Mouse (Mus musculus): ENCODE measurements around the gene Ptp4a2. TPM values are rescaled to one million over a fixed set of nuclear protein-coding genes. Genes with fewer than 3 reads are reported as not detected.
"Not testable (repeated sequence)": the region's sequence is repeated elsewhere in the genome, so short reads cannot be mapped to it uniquely, and the experiment has no call there.

The Ptp4a2 gene
- total RNA-seq, 1 experiment from 2014 or later = 401 TPM

DNA sequence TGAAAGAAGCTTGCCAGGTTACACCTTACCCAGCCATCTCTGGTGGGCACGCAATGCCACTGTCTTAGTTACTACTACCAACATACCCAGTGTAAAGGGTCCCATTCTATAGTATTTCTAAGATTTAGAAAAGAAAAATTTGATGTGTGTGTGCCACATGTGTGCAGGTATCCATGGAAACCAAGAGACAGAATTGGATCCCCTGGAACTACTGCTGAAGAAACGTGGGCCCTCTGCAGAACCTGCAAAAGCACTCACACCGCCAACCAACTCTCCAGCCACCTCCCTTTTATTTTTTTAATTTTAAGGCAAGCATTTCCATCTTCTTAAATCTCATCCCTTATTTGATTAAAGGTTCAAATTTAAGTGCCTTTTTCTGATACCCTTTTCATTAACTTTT lies 40.8 kb downstream of the Ptp4a2 start:
- no peak for DNase-seq

DNA sequence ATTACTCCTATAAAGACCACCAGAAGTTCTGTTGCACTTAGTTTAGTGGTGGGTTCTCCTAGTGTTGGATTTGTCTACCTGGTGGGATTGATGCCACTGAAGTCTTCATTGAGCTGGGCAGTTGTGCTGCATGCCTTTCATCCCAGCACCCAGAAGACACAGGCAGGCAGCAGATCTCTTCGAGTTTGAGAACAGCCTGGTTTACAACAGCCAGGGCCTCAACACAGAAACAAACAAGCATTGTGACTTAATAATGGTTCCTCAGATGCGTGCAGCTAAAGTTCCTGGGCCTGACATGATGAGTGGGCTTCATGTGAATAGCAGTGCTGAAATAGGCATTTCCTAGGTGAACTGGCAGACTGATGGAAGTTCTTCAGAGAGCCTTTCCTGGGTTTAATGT lies 42.0 kb downstream of the Ptp4a2 start:
- no peak for DNase-seq

DNA sequence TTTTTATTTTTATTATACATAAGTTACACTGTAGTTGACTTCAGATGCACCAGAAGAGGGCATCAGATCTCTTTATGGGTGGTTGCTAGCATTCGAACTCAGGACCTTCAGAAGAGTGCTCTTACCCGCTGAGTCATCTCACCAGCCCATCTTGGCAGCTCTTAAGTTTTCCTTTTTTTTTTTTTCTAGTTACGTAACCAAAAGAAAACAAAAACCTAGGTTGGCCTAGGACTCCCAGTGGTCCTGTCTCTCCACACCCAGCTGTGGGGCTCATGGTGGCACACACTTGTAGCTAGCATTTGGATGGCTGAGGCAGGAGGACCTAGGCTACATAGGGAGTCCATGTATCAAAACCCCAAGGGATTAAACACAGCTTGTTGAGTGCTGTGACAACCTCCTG lies 43.0 kb downstream of the Ptp4a2 start:
- DNase-seq = peak; percentile 20

DNA sequence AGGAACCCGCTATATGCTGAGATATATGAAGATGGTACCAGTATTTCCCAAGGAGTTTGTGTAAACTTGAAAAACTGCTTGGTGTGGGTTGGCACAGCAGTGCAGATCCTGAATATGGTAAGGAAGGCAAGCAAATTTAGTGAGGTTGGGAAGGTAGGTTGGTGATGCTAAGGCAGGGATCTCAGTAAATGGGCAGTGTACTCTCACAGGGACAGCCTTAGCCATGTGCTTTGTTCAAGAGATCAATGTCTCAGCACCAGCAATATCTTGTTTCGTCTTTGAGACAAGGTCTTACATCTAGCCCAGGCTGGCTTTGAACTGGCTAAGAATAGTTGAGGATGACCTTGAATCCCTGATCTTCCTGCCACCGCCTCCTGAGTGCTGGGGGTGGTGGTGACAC lies 43.6 kb downstream of the Ptp4a2 start:
- no peak for DNase-seq

DNA sequence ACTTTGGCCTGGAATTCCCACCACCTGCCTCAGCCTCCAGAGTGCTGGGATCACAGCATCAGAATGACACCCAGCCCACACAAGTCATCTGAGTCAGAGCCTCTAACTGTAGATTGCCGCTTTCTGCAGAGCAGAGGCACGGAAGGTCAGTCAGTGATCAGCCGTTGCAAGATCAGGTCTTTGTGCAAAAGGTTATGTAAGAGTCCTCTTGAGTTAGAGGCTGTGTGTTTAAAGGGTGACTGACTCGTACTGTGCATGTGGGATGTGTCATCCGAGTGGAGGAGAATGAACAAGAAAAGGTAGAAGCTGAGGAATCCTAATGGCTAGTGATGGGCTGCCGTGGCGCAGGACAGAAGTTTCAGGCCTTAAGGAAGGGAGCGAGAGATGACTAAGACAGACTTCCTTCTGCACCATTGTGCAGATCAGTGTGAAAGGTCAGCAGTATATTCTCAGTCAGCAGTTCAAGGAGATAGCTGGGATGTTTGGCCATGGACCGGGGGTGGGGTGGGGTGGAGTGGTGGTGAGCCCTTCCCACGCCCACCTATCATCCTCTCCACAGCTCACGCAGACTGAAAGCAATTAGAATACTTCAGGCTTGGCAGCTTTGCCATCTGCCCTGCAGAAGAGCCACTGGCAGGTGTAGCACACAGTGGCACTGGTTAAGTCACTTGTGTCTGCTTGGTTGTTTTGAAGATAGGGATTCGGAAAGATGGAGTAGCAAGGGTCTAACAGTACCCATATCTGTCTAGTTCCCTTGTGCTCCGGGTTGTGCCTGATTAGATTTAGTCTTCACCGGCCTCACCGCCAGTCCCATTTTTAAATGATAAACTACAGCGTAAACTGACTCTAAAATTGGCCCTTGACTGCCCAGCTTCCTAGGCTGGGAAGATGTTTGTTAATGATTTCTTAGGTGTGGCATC lies 44.3 kb downstream of the Ptp4a2 start:
- peak; percentile 40 for DNase-seq

DNA sequence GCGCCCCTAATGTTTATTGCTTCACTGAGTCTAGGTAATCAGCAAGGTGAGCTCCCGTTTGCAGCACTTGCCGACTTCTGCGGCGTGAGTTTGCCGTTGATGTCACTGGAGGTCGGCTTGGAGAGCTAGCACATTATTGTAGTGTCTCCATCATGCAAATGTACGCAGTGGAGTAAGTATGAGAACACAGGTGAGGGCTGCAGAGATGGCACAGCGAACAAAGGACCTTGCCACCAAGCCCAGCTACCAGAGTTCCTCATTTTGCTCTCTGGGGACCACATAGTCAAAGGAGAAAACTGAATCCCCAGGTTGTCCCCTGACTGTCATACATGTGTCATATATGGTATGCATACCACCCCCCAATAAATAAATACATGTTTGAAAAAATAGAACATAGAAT lies 49.4 kb downstream of the Ptp4a2 start:
- DNase-seq = no peak

DNA sequence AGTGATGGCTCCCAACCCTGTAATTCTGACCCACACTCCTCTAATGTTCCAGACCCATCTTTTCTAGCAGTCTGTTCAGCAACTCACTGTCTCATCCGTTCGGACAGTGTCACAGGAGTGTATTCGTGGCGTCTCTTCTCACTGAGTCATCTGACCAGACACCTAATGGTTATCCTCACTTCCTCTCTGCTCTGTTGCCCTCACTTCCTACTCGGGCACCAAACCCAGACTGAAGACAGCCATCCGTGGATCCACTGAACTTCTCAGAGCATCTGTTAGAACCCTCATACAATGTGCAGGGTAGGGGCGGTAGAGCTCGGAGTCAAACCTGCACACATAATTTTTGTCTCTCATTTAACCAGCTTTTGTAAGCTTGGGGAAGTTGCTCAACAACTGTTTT lies 50.4 kb downstream of the Ptp4a2 start:
- no peak for DNase-seq

DNA sequence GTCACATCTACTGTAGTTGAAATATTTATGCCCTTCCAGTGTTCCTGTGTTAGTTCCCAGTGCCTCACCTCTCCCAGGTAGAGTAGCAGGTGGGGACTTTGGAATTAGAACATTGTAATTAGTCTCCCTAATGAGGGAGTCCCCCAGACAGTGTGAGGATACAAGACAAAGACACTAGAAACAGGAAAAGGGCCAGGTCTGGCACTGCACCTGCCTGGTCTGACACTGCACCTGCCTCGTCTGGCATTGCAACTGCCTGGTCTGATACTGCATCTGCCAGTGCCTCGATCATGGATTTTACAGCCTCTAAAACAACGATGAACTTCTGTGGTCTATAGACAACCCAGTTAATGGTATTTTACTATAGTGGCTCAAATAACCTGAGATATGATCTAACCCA lies 51.3 kb downstream of the Ptp4a2 start:
- no peak for DNase-seq

DNA sequence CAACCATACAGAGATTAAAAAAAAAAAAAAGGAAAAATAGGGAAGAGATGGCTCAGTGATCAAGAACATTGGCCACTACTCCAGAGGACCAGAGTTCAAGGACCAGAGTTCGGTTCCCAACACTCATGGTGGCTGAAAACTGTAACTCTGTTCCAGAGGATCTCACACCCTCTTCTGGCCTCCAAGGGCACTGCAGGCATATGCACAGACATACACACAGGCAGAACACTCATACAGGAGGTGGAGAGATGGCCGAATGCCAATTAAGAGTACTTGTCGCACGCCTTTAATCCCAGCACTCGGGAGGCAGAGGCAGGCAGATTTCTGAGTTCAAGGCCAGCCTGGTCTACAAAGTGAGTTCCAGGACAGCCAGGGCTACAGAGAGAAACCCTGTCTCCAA lies 55.2 kb downstream of the Ptp4a2 start:
- DNase-seq = not testable (repeated sequence)

DNA sequence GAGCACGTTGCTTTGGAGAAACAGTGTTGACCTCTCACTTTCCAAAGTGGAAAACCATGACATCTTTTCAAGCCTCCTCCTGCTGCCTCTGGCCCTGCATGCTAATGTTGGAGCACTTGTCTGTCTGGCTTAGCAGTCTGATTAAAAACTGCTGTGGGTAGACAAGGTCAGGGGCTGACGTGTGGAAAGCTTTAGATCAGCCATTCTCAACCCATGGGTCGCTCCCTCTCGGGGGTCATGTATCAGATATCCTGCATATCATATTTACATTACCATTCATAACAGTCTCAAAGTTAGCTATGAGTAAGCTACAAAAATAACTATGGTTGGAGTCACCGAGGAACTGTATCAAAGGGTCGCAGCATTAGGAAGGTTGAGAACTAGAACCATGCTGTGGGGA lies 57.2 kb downstream of the Ptp4a2 start:
- DNase-seq = no peak

DNA sequence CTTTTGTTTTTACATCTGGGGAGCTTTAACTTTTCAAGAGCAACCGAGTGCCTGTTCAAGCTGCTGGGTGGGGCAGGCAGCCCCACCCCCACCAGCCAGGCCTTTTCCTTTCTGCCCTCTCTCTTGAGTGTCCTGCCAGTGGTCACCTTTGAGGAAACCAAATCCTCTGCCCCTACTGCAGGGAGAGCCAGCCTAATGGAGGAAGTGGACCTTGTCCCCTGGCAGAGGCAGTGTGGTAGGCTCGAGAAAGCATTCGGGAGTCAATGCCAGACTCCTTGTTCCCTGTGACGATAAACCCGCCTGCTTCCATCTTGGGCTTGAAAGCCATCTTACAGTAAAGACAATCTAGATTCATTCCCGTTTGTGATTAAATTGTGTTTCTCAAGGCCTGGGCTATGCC lies 59.5 kb downstream of the Ptp4a2 start:
- DNase-seq = no peak

DNA sequence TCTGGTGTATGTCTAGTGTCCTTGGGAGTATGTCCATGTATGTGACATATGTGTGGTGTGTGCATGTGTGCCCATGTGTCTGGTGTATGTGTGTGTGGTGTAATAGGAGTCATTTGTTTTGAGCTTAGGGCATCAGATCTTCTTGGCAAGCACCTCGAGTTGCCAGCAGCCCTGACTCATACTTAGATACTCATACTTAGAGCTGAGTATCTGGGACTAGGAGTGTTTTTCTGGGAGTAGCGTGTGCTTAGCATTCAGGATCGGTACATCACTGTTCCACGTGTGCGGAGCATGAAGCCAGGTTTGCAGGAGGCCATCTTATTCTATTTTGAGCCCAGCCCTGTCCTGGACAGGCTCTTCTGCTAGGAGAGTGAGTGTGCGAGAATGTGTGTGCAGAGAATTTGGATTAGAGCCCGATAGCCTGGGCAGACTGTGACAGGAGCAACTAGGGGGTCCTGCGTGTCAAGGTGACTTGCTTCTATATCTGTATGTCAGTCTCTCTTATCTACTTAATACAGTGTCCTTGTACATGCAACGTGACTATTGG lies 61.4 kb downstream of the Ptp4a2 start:
- DNase-seq = no peak

DNA sequence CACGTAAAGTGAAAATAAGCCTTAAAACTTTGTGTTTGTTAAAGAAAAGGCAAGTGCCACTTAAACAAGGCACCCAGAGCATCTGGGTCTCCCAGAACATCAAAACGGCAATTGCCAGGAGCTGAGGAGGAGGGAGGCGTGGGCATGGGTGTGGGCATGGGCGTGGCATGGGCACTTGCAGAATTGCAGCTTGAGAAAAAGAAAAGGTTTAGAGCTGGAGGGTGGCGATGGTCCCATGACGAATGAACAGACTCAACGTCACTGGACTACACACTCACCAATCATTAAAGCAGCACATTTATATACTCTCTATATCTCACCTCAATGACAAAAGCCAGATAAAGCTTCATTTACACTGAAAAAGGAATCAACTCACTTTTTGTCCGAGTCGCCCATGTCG lies 63.8 kb downstream of the Ptp4a2 start:
- no peak for DNase-seq

DNA sequence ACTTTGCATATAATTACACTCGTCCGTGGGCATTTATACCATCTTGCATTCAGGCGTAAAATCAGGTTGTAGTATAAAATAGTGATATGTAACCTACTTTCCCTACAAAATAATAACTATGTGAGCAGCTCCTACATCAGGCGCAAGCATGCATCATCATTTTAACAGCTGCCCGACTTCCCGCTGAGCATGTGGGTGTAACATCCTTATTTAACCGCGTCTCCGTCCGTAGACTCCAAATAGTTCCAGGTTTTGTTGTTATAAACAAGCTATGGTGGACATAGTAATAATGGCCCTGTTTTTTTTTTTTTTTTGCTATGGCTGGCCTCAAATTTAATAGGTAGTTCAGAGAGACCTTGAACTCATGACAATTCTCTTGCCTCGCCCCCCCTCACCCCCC lies 64.4 kb downstream of the Ptp4a2 start:
- no peak for DNase-seq

DNA sequence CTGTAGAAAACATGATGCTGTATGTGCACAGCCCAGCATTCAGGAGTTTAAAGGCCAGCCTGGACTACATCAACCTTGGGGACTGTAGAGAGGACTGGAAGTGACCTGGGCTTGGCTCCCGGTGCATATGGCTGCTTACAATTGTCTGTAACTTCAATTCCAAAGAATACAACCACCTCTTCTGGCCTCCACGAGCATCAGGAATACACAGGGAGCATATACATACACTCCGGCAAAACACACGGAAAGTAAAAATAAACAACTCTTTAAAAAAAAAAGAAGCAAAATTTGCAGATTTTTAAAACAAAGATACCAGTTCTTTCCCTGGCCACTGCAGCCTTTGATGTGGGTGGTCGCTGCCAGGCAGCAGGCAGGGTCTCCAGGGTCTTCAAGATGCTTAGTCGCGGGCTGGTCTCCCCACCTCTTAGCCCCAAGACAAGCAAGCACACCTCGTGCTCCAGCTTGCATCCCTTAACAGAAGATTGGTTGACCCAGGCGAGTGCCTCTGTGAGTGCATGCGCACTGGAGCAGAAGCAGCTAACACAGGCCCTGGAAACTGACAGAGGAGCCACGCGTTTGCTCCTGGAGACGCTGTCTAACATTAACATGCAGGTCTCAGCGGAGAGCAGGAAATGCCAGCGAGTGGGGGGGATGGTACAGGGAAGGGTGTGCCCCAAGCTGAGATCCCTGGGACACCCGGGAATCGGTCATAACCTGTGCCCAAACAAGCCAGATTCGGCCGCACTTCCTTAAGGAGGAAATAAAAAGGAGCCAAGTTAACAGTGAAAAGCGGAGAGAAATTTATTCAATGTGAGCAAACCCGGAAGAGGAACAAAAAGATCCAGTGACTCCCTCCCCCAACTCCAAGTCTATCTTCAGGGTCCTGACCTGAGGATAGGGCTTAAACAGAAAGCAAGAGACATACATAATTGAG lies 66.1 kb downstream of the Ptp4a2 start:
- DNase-seq = peak; percentile 68

DNA sequence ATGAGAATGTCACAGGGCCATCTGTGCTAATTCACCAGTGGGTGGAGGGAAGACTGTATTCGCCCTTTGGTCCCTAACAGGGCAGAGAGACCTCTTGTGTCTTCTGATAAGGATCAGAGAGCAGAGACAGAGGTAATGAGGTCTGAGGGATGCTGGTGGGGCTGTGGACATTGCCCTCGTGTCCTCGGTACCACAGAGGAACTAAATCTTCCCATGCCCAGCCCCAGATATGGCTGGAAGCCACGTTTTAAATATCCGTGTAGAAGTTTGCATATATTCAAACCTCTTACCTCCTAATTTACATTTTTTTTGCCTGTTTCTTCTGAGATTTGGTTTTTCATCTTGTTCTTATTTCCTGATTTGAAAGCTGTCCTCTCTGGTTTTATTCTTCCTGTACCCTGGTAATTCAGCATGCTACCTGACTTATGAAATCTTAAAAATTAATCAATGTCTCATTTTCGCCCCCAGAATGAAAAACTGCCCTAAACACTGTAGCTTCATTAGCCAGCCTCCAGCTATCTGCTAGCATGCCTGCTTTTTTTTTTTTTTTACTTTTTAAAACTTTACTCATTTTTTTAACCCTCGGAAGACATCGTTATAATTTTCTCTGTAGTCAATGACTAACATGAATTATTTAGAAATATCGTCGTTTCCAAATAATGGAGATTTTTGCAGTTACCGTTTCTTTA lies 67.1 kb downstream of the Ptp4a2 start:
- no peak for DNase-seq

DNA sequence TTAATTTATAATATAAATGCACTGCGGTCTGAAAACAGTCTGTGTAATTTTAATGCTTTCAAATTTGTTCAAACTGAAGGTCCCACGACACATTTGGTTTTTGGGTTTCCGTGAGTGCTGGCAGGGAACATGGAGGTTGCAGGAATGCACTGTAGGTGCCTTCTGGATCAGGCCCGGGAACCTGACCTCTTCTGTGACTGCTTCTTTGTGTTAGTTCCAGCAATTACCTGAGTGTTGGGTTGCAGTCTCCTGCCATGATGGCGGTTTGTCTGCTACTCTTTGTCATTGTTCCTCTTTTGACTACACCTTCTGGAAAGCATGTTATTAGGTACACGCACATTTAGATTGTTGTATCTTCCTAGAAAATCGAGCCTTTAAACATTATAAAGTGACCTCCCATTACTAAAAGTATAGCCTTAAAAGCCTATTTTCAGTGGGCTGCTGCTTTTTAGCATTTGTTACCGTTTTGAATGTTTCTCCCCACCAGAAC lies 67.7 kb downstream of the Ptp4a2 start:
- DNase-seq = no peak

DNA sequence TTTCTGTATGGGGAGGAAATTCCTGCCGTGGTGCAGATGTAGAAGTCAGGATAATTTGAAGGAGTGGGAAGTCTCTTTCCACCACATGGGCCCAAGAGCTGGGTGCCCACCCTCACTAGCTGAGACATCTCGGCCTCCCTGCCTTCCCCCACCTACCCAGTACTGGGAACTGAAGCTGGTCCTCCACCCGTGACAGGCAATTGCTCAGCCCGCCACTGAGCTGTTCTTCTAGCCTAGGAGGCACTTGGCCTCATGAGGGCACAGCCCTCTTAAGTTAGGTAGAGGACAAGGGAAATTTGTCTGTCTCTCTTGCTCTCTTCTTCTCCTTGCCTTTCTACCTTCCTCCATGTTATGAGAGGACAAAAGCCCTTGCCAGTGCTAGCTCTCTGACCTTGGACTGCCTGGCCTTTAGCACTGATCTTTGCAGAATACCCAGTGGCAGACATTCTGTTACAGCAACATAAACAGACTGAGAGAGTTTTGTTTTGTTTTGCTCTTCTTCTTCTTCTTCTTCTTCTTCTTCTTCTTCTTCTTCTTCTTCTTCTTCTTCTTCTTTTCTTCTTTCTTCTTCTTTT lies 68.3 kb downstream of the Ptp4a2 start:
- DNase-seq = no peak

DNA sequence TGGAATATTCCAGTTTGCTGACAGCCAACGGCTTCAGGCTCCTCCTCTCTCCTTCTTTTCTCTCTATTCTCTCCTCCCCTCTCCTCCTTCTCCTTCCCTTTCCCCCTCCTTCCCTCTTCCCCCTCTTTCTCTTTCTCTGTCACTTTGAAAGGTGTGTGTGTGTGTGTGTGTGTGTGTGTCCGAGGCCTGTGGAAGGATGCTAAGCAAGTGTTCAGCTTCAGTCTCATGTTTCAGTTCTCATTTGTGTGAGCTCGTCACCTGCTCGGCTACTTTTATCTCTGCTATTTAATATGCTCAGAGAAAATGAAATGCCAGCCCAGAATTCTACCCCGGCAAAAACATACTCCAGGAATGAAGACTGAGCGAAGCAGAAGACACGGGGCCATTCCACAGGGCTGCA lies 69.6 kb downstream of the Ptp4a2 start:
- DNase-seq = no peak

DNA sequence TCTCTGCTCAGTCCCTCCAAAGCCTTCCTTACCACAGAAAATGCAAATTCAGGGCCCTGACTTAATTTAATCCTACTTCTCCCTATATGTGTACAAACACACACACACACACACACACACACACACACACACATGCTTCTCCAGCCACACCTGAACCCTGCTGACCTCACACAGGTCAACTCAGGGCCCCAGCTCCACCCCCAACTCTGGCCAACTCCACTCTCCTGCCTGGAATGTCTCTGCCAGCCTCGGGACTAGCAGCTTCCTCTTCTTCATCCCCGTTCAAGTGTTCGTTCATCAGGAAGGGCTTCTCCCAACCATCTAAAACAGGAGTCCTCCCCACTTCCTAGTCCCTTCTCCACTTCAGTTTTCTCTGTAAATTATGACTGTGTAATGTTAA lies 70.6 kb downstream of the Ptp4a2 start:
- no peak for DNase-seq

DNA sequence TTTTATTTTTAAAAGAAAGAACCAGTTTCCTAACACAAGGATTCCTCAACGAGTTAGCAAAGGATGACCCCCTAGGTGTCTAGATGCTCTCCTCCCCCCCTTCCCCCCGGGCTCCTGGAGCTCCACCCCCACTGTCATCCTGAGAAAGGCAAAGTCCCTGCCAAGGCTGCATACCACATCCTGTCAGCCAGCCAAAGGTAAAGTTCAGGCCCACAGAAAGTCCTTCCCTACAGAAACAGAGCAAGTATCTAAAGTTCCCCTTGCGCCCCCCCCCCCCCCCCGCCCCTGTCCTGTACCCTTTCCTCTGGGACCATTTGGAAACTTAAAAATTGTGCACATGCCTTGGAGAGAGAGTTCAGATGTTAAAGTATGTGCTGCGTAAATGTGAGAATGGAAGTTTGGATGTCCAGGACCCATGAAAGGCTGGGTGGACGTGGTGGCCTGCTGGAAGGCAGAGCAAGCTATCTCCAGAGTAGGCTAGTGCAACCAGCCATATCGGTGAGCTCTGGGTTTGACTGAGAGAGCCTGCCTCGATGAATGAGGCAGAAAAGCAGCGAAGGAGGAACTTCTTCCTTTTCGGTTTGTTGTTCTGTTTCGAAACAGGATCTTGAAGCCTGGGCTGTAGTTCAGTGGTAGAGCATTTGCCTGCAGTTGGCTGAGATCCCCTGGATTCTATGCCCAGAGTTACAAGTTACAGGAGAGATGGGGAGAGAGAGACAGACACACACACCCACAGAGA lies 71.7 kb downstream of the Ptp4a2 start:
- DNase-seq = peak; percentile 33

Measured in adrenal gland, postnatal 25 days (tissue).